Mouse (Mus musculus) liver (tissue): ENCODE measurements around the gene Kcnc4.
A peak's percentile ranks its signal among the peaks of the same experiment; 100 is the strongest.

Experiments
- DNase-seq: peaks from one replicate; pipeline ENCODE4 v3.0.0-alpha.2; 2020; ENCODE audit warnings: mixed read lengths

The Kcnc4 gene

GRCm38 (mm10) chr3:107459196-107459772 is at the start of gene Kcnc4:
Gene Kcnc4 (minus strand): TSS chr3:107459552.
- no peak for DNase-seq

- DNase-seq = no peak
Observed at GRCm38 (mm10) chr3:107508696-107509095, 49.3 kb upstream of the Kcnc4 start.

GRCm38 (mm10) chr3:107507966-107508365 is 48.6 kb upstream of the Kcnc4 start:
- DNase-seq = no peak

- DNase-seq = no peak
Observed at GRCm38 (mm10) chr3:107506531-107506930, 47.2 kb upstream of the Kcnc4 start.

GRCm38 (mm10) chr3:107505464-107506367 is 46.4 kb upstream of the Kcnc4 start:
- DNase-seq = no peak

- no peak for DNase-seq
Observed at GRCm38 (mm10) chr3:107504542-107504941, 45.2 kb upstream of the Kcnc4 start.

- DNase-seq = no peak
Observed at GRCm38 (mm10) chr3:107503716-107504115, 44.4 kb upstream of the Kcnc4 start.

- DNase-seq = no peak
Observed at GRCm38 (mm10) chr3:107501702-107502151, 42.4 kb upstream of the Kcnc4 start.

GRCm38 (mm10) chr3:107500301-107500700 is 40.9 kb upstream of the Kcnc4 start:
- no peak for DNase-seq

- DNase-seq = no peak
Observed at GRCm38 (mm10) chr3:107496086-107496850, 36.9 kb upstream of the Kcnc4 start.

GRCm38 (mm10) chr3:107495524-107495923 is 36.2 kb upstream of the Kcnc4 start:
- DNase-seq = no peak

GRCm38 (mm10) chr3:107491459-107491858 is 32.1 kb upstream of the Kcnc4 start:
- DNase-seq = peak; percentile 64

- no peak for DNase-seq
Observed at GRCm38 (mm10) chr3:107488637-107489036, 29.3 kb upstream of the Kcnc4 start.

- DNase-seq = no peak
Observed at GRCm38 (mm10) chr3:107483290-107483689, 23.9 kb upstream of the Kcnc4 start.

GRCm38 (mm10) chr3:107480660-107481059 is 21.3 kb upstream of the Kcnc4 start:
- DNase-seq = no peak

- peak; percentile 23 for DNase-seq
Observed at GRCm38 (mm10) chr3:107472198-107472597, 12.8 kb upstream of the Kcnc4 start.

GRCm38 (mm10) chr3:107469059-107469458 is 9.7 kb upstream of the Kcnc4 start:
- no peak for DNase-seq

- no peak for DNase-seq
Observed at GRCm38 (mm10) chr3:107468106-107468505, 8.8 kb upstream of the Kcnc4 start.

GRCm38 (mm10) chr3:107466577-107466976 is 7.2 kb upstream of the Kcnc4 start:
- peak; percentile 55 for DNase-seq

- peak; percentile 68 for DNase-seq
Observed at GRCm38 (mm10) chr3:107462160-107462559, 2.8 kb upstream of the Kcnc4 start.

- no peak for DNase-seq
Observed at GRCm38 (mm10) chr3:107459773-107460431, 550 bp upstream of the Kcnc4 start.

- DNase-seq = no peak
Observed at GRCm38 (mm10) chr3:107458528-107459195, 690 bp downstream of the Kcnc4 start.
